Mouse (Mus musculus): ENCODE results near the gene Dct.
A peak's percentile ranks its signal among the peaks of the same experiment; 100 is the strongest.

The Dct gene

DNA sequence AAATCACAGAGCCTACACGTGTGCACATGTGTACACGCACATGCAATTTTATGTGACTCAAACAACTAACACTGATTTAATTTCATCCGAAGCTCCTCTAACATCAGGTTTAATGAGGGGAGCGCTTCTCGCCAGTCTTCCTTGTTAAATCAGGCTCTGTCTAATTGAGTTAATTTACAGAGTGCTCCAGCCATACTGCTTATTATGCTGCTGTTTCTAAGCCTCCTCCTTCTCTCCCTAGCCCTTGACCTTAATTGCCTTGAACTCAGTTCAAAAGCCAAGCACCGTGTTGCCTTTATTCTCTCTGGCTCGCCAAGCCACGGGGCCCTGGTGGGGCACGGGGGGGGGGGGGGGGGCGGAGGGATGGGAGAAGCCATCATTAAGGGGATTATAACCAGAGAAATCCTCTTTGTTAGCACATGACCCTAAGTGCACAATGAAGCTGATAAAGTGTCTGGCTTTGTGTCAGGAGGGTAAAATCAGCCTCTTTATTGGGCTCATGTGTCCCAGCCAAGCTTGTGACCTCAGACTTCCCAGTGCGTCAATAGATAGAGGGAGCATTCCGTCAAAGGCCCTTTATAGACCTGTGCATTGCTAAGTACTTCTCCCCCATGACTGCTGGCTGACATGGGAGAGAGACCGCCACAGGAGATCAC, at the start of gene Dct:
Gene Dct, minus strand, starts transcription at position 270 of the 656 bp plus-strand sequence.
- peak; percentile 68 for DNase-seq (ENCODE audit: low read depth, low spot score)

DNA sequence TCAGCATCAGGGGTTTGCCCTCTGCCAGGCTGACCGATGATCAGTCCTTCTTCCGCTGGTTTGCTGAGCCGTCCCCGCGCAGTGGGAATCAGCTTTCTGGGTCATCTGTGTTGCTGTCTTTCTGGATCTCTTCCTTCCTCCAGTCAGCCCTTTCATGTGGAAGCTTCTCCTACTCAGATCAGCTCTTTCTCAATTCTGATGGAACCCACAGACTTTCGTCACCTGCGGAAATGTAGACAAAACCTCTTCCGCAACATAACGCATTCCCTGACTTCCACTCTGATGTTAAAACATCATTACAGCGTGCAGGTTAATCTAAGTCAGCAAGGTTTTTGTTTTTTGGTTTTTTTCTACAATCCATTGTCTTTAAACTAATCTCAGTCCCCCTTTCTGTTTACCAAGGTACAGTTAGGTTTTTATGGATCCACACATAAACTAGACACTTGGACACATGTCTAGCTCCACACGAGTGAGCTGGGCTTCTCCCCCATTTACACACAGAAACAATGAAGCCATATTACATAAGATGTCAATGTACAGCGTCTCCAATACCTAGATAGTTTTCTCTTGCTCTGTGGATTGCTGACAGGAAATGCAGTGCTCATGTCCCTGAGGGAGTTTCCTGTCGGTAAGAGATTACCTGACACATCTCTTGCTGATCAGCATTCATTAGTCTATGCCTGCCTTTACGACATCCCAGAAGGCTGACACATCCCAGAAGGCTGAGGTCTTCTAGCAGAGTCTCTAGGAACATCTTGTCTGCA, 49.4 kb upstream of the Dct start:
- no peak for DNase-seq (ENCODE audit: low read depth, low spot score)

DNA sequence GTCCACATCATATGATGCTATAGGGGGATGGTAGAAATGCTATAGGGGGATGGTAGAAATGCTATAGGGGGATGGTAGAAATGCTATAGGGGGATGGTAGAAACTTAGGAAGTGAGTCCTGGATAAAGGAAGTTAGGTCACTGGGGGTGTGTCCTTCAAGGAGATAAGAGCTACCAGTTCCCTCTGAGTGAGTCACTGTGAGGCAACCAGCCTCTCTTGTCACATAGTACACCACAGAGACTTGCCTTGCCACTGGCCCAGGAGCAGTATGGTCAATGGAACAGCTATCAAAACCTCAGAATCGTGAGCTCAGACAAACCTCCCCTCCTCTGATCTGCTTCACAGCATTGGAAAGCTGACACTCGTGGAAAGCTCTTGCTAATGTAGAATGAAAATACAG, 46.2 kb upstream of the Dct start:
- no peak for DNase-seq (ENCODE audit: low read depth, low spot score)

DNA sequence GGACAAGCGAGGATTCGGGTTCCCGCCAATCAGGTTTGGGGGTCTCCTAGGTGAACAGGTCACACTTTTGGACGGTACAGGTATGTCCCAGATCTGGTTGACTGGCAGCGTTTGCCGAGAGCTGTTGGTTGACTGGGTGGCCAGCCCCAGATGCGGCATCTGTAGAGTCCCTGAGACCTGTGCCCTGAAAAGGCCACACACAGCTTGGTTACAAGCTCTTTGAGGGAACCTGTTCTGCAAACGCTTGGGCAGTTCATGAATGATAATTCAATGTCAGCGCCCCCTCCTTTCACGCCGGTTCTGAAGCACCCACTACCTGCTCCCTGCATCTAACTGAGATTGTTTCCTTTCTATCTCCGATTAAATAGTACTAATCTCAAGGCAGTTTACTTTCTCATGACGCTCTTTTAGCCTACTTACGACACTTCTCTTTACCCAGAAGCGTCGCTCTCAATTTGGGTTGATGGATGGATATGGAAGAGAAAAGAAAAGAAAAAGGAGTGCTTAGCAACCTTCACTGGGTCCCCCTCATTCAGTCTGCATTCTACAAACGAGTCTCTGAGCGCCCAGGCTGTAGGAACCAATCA, 37.9 kb upstream of the Dct start:
- DNase-seq (ENCODE audit: low read depth, low spot score) = peak; percentile 20

DNA sequence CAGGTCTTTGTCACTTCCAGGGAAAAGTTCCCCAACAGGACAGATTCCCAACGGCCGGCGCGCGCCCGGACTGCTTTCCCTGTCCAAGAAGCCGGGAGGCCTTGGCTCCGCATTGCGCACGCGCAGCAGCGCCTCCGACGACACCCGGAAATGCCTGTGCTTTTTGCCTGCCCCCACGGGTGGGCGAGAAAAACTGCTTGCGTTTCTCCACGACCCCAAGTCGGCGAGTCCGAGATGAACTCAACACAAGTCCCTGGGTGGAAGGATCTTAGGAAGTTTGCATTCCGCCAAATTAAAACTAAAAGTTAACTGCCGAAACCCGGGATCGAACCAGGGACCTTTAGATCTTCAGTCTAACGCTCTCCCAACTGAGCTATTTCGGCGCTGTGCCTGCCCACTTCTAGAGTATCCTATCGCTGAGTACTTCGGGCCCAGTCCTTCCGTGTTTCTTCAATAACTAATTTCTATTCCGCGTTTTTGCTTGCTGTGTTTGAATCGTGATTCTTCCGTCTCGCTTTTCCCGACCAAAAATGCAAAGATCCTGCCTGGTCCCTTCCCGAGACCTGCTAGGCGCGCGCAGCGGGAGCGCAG, 37.3 kb upstream of the Dct start:
- DNase-seq (ENCODE audit: low read depth, low spot score) = peak; percentile 94

DNA sequence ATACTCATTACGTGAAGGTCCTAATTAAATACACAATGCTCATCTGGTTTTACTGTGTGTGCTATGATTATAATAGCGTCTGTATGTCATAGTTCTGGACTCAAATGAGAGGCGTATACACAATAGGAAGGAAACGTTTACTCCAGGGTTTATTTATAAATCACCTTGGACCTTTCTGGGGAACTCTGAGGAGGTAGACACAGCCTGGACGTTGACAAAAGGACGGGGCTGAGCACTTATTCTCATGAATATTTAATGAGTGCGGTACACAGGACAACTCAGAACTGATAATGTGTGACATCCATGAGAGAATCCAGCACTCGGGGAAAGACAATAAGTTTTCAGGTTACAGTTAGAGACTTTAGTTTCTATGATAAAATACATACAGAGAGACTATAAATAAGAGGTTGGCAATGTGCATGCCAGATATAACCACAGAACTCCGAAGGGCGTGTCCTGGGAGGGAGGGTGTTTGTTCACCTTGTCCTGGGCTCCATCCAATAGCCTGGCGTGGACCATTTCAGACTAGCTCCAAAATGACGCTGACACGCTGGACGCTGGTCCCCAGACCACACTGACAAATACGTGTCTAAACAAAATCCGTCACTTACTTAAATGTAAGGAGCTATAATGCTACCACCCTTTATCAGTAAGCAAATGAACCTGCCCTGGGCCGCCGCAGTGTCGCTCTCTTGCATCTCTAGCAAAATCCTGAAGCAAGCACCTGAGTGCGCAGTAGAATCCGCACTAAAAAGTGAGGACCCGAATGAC, 36.6 kb upstream of the Dct start:
- DNase-seq (ENCODE audit: low read depth, low spot score) = peak; percentile 23

DNA sequence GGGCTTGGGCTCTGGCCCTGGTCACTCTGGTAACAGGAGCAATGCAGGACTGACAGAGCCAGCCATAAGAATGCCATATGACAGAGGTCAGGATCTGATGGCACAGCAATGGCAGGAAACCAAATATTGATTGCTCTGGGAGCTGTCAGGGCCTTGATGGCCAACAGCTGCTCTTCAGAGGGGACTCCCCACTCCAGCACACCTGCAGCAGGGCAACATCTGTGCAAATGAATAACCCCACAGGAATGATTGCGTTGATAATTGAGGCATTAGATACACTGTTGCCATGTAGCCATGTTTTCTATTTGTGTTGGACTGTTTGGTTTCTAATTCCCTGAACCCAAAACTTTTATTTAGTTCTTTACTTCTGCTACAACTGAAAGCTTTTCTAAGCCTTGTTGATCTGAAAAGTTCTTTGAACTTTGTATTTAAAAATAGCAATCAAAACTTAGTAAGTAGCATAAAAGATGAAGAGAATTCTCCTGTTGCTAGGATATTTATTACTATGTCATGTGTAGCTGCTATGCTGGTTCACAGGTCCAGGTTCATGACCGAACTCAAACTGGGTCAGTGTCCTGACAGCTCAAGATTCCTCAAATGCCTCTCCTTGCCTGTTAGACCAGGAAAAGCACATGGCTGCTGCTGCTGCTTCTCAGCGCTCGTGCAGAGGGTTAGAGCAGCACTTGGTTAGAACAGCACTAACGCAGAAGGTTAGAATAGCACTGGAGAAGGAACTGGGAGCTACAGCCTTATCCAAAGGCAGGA, 34.4 kb upstream of the Dct start:
- peak; percentile 25 for DNase-seq (ENCODE audit: low read depth, low spot score)

DNA sequence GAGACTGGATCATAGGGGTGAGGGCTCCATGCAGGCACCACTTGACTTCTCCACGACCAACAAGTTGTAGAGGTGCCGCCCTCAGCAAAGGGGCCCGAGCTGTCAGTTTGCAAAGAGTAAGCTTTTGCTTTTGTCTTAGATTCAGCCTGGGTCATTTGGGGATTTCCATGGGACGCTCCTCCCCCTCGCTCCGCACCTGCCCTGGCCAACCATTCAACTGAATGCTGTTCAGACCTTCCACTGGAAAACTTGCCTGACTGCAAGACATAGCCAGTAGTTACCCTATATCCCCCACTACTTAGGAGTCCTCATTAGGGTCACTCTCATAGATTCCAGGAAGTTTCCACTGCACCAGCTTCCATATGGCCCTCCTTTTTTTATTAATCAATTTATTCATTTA, 31.8 kb upstream of the Dct start:
- no peak for DNase-seq (ENCODE audit: low read depth, low spot score)

DNA sequence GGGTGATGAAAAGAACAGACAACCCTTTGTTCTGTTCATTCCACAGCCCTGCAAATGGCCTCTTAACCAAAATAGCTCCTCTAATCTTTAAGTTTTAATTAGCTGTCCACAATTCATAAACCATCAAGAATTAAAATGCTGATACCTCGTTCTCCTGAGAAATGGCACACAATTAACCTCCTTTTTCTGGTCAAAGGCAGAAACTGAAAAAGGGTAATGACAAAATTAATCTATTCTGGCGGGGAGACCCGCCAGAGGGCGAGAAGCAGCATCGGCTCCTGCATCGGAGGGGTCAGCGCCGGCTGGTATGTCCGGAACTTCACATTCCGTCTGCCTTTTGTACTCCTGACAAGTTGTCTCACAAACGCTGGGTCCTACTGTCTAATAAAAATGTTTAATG, 28.6 kb upstream of the Dct start:
- peak; percentile 54 for DNase-seq (ENCODE audit: low read depth, low spot score)

DNA sequence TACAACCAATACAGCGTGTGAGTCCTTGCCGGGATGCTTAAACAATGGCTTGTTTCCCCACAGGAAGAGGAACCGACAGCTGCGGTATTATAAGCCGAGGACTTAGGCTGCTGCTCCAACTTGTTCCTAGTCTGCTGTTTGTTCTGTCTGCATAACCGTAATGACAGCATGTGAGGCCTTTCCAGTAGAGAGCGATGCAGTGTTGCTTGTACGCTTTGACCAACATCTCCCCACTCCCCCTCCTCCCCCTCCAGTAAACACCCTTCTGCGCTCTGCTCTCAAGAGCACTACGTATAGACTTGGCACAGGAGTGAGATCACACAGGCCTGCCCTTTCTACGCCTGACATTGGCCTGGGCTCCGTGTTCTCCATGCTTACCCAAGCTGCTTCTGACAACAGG, 18.1 kb upstream of the Dct start:
- no peak for DNase-seq (ENCODE audit: low read depth, low spot score)

DNA sequence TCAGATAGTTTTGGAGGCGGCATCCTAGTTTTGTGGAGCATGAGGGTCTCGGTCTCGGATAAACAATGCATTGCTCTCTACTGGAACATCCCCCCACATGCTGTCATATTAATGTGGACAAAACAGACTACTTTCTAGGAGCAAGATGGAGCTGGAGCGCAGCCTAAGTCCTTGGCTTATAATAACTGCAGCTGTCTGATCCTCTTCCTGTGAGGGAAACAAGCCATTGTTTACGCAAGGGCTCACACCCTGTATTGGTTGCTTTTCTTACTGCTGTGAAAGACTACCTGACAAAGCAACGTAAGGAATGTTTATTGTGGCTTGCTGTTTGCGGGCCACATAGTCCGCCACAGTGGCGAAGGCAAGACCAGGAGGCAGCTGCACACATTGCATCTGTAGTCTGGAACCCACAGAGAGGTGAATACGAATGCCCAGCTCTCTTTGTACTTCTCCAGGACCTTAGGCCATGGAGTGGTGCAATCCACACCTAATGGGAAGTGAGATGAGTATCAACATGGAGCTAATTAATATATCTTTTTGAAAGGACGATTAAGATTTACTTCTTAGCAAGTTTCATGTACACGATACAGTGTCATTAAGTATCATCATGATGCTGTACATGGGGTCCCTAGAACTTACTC, 17.5 kb upstream of the Dct start:
- no peak for DNase-seq (ENCODE audit: low read depth, low spot score)

DNA sequence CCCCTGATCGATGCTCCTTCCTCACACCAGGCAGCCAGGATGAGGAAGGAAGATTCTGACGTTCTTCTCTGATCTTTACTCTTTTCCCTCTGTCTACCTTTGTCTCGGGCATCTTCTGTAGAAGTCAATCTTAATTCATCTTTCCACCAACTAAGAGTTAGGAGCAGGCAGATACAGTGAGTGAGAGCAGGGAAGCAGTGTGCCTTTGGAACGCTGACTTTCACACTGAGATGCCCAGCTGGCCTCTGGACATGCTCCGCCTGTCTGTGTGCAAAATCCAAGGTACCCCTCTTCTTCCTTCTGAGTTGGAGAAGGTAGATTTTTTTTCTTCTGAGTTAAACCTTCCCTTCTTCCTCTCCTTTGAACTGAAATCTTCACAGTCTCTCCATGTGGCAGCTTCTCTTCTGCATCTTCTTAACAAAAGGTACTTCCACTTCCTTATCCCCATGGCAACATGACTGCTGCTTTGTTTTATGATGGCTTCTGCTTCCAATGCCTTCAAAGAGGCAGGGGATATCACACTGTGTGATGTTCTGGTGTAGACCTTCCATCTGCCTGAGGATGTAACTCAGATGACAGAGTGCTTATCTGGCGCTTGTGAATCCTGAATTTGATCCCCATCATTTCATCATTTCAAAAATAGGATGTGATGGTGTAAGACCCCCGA, 9.9 kb upstream of the Dct start:
- DNase-seq (ENCODE audit: low read depth, low spot score) = no peak

DNA sequence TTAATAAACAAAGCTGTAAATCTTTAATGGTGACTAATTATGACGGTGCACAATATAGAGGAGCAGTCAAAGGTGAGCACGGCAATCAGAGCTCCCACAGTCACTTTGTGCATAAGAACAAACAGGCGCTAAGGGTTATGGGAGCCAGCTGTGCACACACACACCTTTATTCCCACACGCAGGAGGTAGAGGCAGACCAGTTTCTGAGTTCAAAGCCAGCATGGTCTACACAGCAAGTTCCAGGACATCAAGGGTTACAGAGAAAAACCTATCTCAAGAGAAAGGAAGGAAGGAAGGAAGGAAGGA, 6.5 kb upstream of the Dct start:
- DNase-seq (ENCODE audit: low read depth, low spot score) = no peak

DNA sequence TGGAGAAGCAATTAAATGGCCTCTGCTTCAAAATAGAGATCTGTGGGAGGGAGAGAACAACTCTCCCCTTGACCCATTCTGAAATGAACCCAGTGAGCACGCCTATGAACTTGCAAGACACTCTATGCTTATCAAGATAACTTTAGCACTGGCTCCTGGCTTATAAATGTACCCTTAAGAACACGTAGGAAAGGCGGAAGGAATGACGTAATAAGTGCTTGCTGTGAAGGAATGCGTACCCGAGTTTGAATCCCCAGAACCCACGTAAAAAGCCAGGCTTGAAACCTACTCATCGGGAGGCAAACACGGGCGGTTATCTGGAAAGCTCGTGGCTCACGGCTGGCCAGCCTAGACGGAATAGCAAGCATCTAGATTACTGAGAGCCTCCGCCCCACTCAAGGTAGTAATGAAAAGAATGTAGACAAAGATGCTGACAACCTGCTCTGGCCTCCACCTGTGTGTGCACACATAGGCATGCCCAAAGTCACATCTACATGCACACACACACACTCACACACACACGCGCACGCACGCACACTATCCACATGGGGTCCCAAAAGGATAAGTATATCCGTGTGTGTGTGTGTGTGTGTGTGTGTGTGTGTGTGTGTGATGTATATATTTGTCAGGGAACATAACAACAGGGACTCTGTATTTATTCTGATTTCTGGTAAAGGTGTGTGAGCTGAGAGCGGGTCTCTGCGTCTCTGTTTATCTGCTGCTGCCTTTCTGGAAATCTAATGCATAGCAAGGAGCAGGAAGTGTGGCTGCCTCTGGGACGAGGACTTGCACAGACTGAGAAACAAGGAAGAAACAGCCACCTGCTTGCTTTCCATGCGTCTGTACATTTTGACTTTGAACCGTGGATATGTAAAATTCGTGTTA, 5.9 kb upstream of the Dct start:
- no peak for DNase-seq (ENCODE audit: low read depth, low spot score)

DNA sequence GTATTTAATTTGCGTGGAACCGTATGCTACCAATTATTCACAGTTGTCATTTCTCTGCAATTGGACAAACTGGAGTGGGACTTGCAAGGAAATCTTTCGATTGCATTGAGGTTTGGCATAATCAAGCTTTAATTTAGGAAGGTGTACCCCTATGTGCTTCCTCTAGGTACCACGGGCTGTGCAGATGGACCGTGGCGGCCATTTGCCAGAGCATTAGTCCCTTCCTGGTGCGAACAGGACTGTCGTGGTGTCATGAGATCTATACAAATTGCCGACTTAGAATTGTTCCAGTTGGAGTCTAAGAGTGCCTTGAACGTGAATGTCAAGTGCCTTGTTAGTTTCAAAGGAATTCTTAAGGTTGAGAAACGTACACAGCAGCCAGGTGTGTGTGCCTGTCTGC, 726 bp upstream of the Dct start:
- no peak for DNase-seq (ENCODE audit: low read depth, low spot score)

DNA sequence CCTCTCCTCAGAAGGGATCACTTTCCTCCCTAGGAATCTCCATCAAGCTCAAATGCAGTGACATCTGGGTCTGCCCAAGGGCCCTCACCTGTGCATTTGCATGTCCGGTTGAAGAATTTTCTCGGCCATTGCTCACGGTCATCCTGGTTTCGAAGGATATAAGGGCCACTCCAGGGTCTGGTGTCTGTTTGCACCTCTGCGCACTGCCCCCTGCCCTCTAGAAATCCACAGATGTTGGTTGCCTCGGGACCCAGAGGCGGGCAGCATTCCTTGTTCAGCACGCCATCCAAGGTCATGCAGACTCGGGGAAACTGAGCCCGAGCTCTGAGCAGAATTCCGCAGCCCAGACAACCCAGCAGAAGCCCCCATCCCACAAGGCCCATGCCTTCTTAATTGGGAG, 648 bp downstream of the Dct start:
- DNase-seq (ENCODE audit: low read depth, low spot score) = no peak

DNA sequence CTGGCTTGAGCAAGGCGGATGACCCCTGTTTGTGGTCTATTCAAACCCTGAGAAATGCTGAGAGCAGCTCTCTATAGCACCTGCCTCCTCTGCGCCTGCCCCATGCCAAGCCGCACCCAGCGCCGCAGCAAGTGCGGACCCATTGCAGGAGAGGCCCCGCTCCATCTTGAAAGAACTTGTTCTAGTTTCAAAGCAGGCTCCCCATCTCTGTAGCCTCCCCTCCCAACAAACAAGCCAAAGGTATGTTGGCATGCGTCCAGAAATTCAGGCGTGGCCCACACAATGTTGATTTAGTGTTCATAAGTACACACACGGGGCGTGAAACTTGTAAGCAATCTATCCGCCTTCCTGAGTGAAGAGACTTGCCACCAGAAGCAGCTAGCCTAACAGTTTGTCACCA, 1.1 kb downstream of the Dct start:
- DNase-seq (ENCODE audit: low read depth, low spot score) = no peak

DNA sequence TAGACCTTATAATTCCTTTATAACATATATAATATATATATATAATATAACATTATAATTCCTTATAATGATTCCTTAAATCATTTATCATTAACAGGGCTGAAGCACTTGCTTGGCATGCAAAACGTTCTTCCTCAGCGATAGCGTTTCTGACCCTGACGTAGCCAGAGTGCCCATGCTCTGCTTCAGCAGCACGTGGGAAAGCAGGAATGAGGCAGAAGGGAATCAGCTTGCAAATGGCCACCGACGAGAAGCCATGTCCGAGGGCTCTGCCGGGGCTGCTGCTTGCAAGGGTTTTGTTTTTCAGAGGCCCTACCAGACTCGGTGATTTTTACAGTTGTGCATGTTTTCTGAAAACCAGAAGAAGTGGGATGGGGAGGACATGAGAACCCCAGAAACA, 1.6 kb downstream of the Dct start:
- no peak for DNase-seq (ENCODE audit: low read depth, low spot score)

DNA sequence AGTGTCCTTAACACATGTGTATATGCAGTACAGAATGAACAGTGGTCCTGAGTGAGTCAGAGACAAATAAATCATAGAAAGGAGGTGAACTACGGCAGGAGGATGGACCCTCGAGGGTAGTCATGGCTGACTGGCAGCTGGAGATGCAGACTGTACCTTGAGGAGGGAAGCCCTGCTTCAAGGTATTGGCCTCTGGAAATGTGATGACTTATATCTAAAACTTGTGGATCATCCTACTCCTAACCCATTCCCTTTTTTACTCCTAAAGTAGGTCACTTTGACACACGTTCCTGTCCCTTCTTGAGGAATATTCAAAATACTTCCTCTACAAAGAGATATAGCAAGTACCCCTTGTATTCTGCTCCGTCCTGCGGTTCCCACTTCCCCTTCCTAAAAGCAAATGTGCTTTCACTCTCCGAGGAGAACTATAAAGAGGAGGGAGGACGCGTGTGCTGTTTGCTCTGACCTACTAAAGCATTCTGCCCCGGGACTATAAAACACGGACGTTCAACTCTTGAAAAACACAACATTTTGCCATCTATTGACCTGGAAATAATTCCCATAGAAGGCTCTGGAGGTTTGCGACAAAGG, 2.3 kb downstream of the Dct start:
- DNase-seq (ENCODE audit: low read depth, low spot score) = no peak

All from mesoderm, embryonic 11.5 days (tissue).